Mouse (Mus musculus) right cerebral cortex, postnatal 25 days (tissue): ENCODE measurements around the gene St7.

Source experiments
- DNase-seq: peaks from one replicate; pipeline ENCODE4 v3.0.0; 2022

The St7 gene

GRCm38 (mm10) chr6:17828382-17828781 lies 135.6 kb downstream of the St7 start:
- DNase-seq, result no peak

- no peak for DNase-seq
Measured at GRCm38 (mm10) chr6:17829981-17830380, 137.2 kb downstream of the St7 start.

- DNase-seq, result peak; percentile 40
Measured at GRCm38 (mm10) chr6:17834493-17834892, 141.8 kb downstream of the St7 start.

GRCm38 (mm10) chr6:17835693-17836092 lies 143.0 kb downstream of the St7 start:
- DNase-seq, result no peak

- DNase-seq, result no peak
Measured at GRCm38 (mm10) chr6:17837676-17838075, 144.9 kb downstream of the St7 start.

GRCm38 (mm10) chr6:17840431-17840830 lies 147.7 kb downstream of the St7 start:
- DNase-seq, result no peak

GRCm38 (mm10) chr6:17842759-17843158 lies 150.0 kb downstream of the St7 start:
- no peak for DNase-seq

- DNase-seq, result no peak
Measured at GRCm38 (mm10) chr6:17851316-17851715, 158.6 kb downstream of the St7 start.

- DNase-seq, result no peak
Measured at GRCm38 (mm10) chr6:17853587-17854274, 161.0 kb downstream of the St7 start.

GRCm38 (mm10) chr6:17855616-17856015 lies 162.9 kb downstream of the St7 start:
- DNase-seq, result no peak

GRCm38 (mm10) chr6:17859564-17859963 lies 166.8 kb downstream of the St7 start:
- DNase-seq, result no peak

- DNase-seq, result no peak
Measured at GRCm38 (mm10) chr6:17860463-17860862, 167.7 kb downstream of the St7 start.

- DNase-seq, result no peak
Measured at GRCm38 (mm10) chr6:17867796-17868195, 175.1 kb downstream of the St7 start.

- no peak for DNase-seq
Measured at GRCm38 (mm10) chr6:17871831-17872372, 179.2 kb downstream of the St7 start.

- DNase-seq, result peak; percentile 31
Measured at GRCm38 (mm10) chr6:17875606-17876005, 182.9 kb downstream of the St7 start.

- DNase-seq, result no peak
Measured at GRCm38 (mm10) chr6:17876023-17876613, 183.4 kb downstream of the St7 start.

GRCm38 (mm10) chr6:17876670-17877179 lies 184.0 kb downstream of the St7 start:
- peak; percentile 41 for DNase-seq

GRCm38 (mm10) chr6:17882943-17883342 lies 190.2 kb downstream of the St7 start:
- no peak for DNase-seq

- DNase-seq, result no peak
Measured at GRCm38 (mm10) chr6:17887765-17888164, 195.0 kb downstream of the St7 start.

- no peak for DNase-seq
Measured at GRCm38 (mm10) chr6:17895562-17895961, 202.8 kb downstream of the St7 start.

- DNase-seq, result no peak
Measured at GRCm38 (mm10) chr6:17898539-17898938, 205.8 kb downstream of the St7 start.

- no peak for DNase-seq
Measured at GRCm38 (mm10) chr6:17903355-17903754, 210.6 kb downstream of the St7 start.

GRCm38 (mm10) chr6:17905776-17906175 lies 213.0 kb downstream of the St7 start:
- DNase-seq, result no peak

GRCm38 (mm10) chr6:17906289-17906688 lies 213.6 kb downstream of the St7 start:
- DNase-seq, result no peak
